Mouse (Mus musculus) yolk sac, embryonic 10.5 days (tissue): ENCODE measurements around the gene Tle3.
A peak's percentile ranks its signal among the peaks of the same experiment; 100 is the strongest.

Experiments
- DNase-seq: peaks from one replicate; pipeline ENCODE4 v3.0.0-alpha.2; 2017; ENCODE audit warnings: low spot score

Gene Tle3

GRCm38 (mm10) chr9:61376650-61377049 is 4.5 kb downstream of the Tle3 start:
- DNase-seq = no peak

GRCm38 (mm10) chr9:61377706-61378479 is 5.7 kb downstream of the Tle3 start:
- peak; percentile 69 for DNase-seq

GRCm38 (mm10) chr9:61378516-61378915 is 6.3 kb downstream of the Tle3 start:
- no peak for DNase-seq

GRCm38 (mm10) chr9:61379016-61379634 is 7.0 kb downstream of the Tle3 start:
- peak; percentile 66 for DNase-seq

GRCm38 (mm10) chr9:61380258-61381062 is 8.3 kb downstream of the Tle3 start:
- no peak for DNase-seq

- DNase-seq = no peak
Measured at GRCm38 (mm10) chr9:61381063-61381408, 8.9 kb downstream of the Tle3 start.

GRCm38 (mm10) chr9:61381445-61381844 is 9.3 kb downstream of the Tle3 start:
- no peak for DNase-seq

GRCm38 (mm10) chr9:61382595-61383186 is 10.5 kb downstream of the Tle3 start:
- no peak for DNase-seq

GRCm38 (mm10) chr9:61384101-61384500 is 11.9 kb downstream of the Tle3 start:
- DNase-seq = no peak

- DNase-seq = no peak
Measured at GRCm38 (mm10) chr9:61384646-61385443, 12.7 kb downstream of the Tle3 start.

GRCm38 (mm10) chr9:61385753-61386152 is 13.6 kb downstream of the Tle3 start:
- DNase-seq = no peak

GRCm38 (mm10) chr9:61386314-61386713 is 14.1 kb downstream of the Tle3 start:
- DNase-seq = no peak

- DNase-seq = no peak
Measured at GRCm38 (mm10) chr9:61387797-61388196, 15.6 kb downstream of the Tle3 start.

GRCm38 (mm10) chr9:61388214-61388613 is 16.0 kb downstream of the Tle3 start:
- no peak for DNase-seq

GRCm38 (mm10) chr9:61388689-61389403 is 16.7 kb downstream of the Tle3 start:
- DNase-seq = peak; percentile 85

- DNase-seq = no peak
Measured at GRCm38 (mm10) chr9:61389404-61389701, 17.2 kb downstream of the Tle3 start.

GRCm38 (mm10) chr9:61391570-61392337 is 19.6 kb downstream of the Tle3 start:
- DNase-seq = no peak

GRCm38 (mm10) chr9:61392338-61392620 is 20.1 kb downstream of the Tle3 start:
- peak; percentile 81 for DNase-seq

GRCm38 (mm10) chr9:61393161-61393560 is 21.0 kb downstream of the Tle3 start:
- DNase-seq = no peak

GRCm38 (mm10) chr9:61393847-61394246 is 21.7 kb downstream of the Tle3 start:
- DNase-seq = no peak

GRCm38 (mm10) chr9:61395071-61395470 is 22.9 kb downstream of the Tle3 start:
- no peak for DNase-seq
